ENCODE assay signal across 10 mouse cellular contexts in genomic region chr7:35650716-35651410, GRCm38 (mm10). TPM values are rescaled to one million over a fixed set of nuclear protein-coding genes. Genes with fewer than 3 reads are reported as not detected.
DNase-seq lines count a peak whose midpoint lies in the region; ATAC-seq lines count a peak whose summit lies in the region.
"Had no signal": no experiment of that assay in that cellular context is flagged by ENCODE, and none has a peak within 500 bp of the region (broad histone marks: within the 10 kb centered on the region; RNA-seq: fewer than 3 reads in every experiment).

No protein-coding gene starts in this region.

- DNase-seq in forebrain, embryonic 14.5 days (ENCODE audit: low spot score), result peak; percentile 54
- DNase-seq in layer of hippocampus, adult 9-11 months, result peak; percentile 58
- DNase-seq in right cerebral cortex, postnatal 25 days, result peak; percentile 44
- no peak for DNase-seq in thymus, postnatal 36 days
- no peak for DNase-seq in urinary bladder, postnatal 25 days (ENCODE audit: low spot score)
- DNase-seq: kidney, adult 11 months had no signal

- no peak overlapping the region for H3K9ac ChIP-seq in forebrain, embryonic 14.5 days (ENCODE audit: low read length)
- no peak overlapping the region for H3K9ac ChIP-seq in forebrain, embryonic 15.5 days (replicated peaks)

- H3K4me1 ChIP-seq in forebrain, embryonic 14.5 days (ENCODE audit: control insufficient read depth, insufficient read depth, low read length), result peaks cover 4% of the 10 kb centered on the region; the same call in 1 of the 2 replicates
- peaks cover 12% of the 10 kb centered on the region for H3K4me1 ChIP-seq in forebrain, embryonic 15.5 days
- peaks cover 22% of the 10 kb centered on the region for H3K4me1 ChIP-seq in megakaryocyte, embryonic 14.5 days

- WGBS in forebrain, embryonic 14.5 days, result 70% methylated on average over 11 of the region's 11 CpGs
- 65% methylated on average over 11 of the region's 11 CpGs for WGBS in forebrain, embryonic 15.5 days

- no peaks in the 10 kb centered on the region for H3K9me3 ChIP-seq in forebrain, embryonic 14.5 days (replicated peaks; ENCODE audit: control insufficient read depth, low read length)
- H3K9me3 ChIP-seq in forebrain, embryonic 15.5 days, result no peaks in the 10 kb centered on the region
- peaks cover 23% of the 10 kb centered on the region for H3K9me3 ChIP-seq in megakaryocyte, embryonic 14.5 days

- ATAC-seq in forebrain, embryonic 14.5 days, result no peak
- ATAC-seq in forebrain, embryonic 15.5 days (replicated peaks), result no peak
- no peak for ATAC-seq in megakaryocyte, adult 5-6 weeks (ENCODE audit: poor library complexity, severe bottlenecking)
- ATAC-seq: activated CD4-positive, CD25-positive, alpha-beta regulatory T cell, adult 4 months had no signal

- H3K4me2 ChIP-seq in forebrain, embryonic 14.5 days (ENCODE audit: low read length), result no peak overlapping the region
- no peak overlapping the region for H3K4me2 ChIP-seq in forebrain, embryonic 15.5 days (replicated peaks)

- H3K36me3 ChIP-seq in forebrain, embryonic 14.5 days (ENCODE audit: control insufficient read depth, insufficient read depth, low read length), result no peaks in the 10 kb centered on the region
- no peaks in the 10 kb centered on the region for H3K36me3 ChIP-seq in forebrain, embryonic 15.5 days
- no peaks in the 10 kb centered on the region for H3K36me3 ChIP-seq in megakaryocyte, embryonic 14.5 days (replicated peaks; ENCODE audit: low read length)

- H3K4me3 ChIP-seq in forebrain, embryonic 14.5 days (ENCODE audit: low read depth, low read length), result no peak overlapping the region
- no peak overlapping the region for H3K4me3 ChIP-seq in forebrain, embryonic 15.5 days
- peak overlapping the region; percentile 60 for H3K4me3 ChIP-seq in megakaryocyte, embryonic 14.5 days (replicated peaks)

- H3K27ac ChIP-seq in forebrain, embryonic 14.5 days (ENCODE audit: low read depth, low read length), result no peak overlapping the region
- H3K27ac ChIP-seq in forebrain, embryonic 15.5 days (replicated peaks), result no peak overlapping the region

- no peaks in the 10 kb centered on the region for H3K27me3 ChIP-seq in forebrain, embryonic 14.5 days (replicated peaks; ENCODE audit: control insufficient read depth, insufficient read depth, low read length)
- no peaks in the 10 kb centered on the region for H3K27me3 ChIP-seq in forebrain, embryonic 15.5 days
- peaks cover 4% of the 10 kb centered on the region for H3K27me3 ChIP-seq in megakaryocyte, embryonic 14.5 days (replicated peaks)

RNA-seq across cellular contexts. Expression of gene Pdcd5, which starts 3.5 kb away (rescaled TPM):
- 232 and 268 TPM in 2 replicates for polyA plus RNA-seq in forebrain, embryonic 14.5 days (2014; fragmentation: Nextera tagmentation; extraction: Ambion mirVana)
- polyA plus RNA-seq in forebrain, embryonic 15.5 days (2015; fragmentation: Nextera tagmentation; extraction: Ambion mirVana), result 219 and 234 TPM in 2 replicates
- 29.5 and 220 TPM in 2 replicates for polyA plus RNA-seq in megakaryocyte, embryonic 14.5 days (2012; ENCODE audit: insufficient read depth, low replicate concordance)
- total RNA-seq in megakaryocyte, adult 5-6 weeks (2015), result 76.4 and 86.1 TPM in 2 replicates
- 36.6 and 52.4 TPM in 2 replicates for total RNA-seq in megakaryocyte, adult 5-6 weeks (2017)

Comparison
In these comparisons a context has a peak if more than half of its experiments do, and no peak if none do; other contexts are left out.
1. DNase-seq: peak in forebrain, embryonic 14.5 days (single experiment), layer of hippocampus, adult 9-11 months (single experiment) and right cerebral cortex, postnatal 25 days (single experiment); none in thymus, postnatal 36 days (0 of 2) and urinary bladder, postnatal 25 days (single experiment).